Mouse (Mus musculus): ENCODE measurements at regions not wholly inside any gene's neighbourhood (a gene's known extent, or its start where the extent isn't known, plus 50 kb on each side); places are given as distances from the start of the nearest gene placed in this dataset.

DNA sequence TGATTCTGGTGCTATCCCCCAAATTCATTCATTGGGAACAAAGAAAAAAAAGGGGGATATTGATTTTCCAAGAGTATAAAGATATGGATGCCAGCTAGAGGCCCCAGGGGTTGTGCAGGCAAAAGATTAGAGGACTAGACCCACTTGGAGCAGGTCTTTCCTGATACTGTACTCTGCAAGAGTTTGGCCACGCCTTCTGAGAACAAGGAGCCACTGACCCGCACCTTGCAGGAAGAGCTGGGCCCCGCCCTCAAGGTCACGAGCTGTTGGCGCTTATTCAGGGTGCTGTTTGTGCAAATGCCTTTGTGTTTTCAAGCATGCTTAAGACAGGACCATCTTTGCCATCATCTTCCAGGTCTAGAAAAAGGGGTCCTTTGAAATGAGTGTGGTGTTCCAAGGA is 54.5 kb upstream of the Slc7a1 start:
- Histone ChIP-seq H3K4me1 (replicated peaks) (peaks cover 6% of the 10 kb centered on the region; the same call in 1 of the 2 replicates), H3K9me3 (no peaks in the 10 kb centered on the region), H3K9ac (replicated peaks) (no peak overlapping the region), H3K36me3 (no peaks in the 10 kb centered on the region), H3K27ac (0 out of 2 replicates have a peak overlapping the region, but pooled peaks have one; percentile 0), H3K27me3 (no peaks in the 10 kb centered on the region), H3K4me2 (replicated peaks) (no peak overlapping the region), H3K4me3 (replicated peaks) (no peak overlapping the region)
- no peak for ATAC-seq
- 67% methylated on average over 5 of the region's 5 CpGs for WGBS

DNA sequence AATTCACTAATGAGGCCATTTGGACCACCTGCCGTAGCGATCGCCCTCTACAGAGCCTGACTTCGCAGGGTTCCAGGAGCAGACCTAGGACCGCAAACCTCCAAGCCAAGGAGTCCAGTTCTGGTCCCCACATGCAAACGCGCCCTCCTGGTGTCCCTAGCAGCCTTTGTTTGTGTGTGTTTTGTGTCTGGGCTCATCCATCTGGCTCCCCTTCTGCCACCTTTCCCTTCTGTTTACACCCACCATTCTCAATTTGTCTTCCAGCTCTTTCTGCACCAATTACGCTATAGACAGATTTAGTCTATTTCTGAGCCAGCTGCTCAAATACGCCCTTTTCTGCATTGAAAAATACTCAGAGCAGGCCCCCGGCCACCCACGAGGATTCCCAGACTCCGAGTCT is 54.1 kb upstream of the Slc7a1 start:
- peak; percentile 66 for ATAC-seq
- Histone ChIP-seq H3K4me1 (replicated peaks) (peaks cover 6% of the 10 kb centered on the region; the same call in 1 of the 2 replicates), H3K9ac (replicated peaks) (no peak overlapping the region), H3K27ac (peak overlapping the region; percentile 39; the same call in 1 of the 2 replicates), H3K4me2 (replicated peaks) (no peak overlapping the region), H3K4me3 (replicated peaks) (no peak overlapping the region), H3K27me3 (no peaks in the 10 kb centered on the region), H3K9me3 (no peaks in the 10 kb centered on the region), H3K36me3 (no peaks in the 10 kb centered on the region)
- 64% methylated on average over 12 of the region's 12 CpGs for WGBS

DNA sequence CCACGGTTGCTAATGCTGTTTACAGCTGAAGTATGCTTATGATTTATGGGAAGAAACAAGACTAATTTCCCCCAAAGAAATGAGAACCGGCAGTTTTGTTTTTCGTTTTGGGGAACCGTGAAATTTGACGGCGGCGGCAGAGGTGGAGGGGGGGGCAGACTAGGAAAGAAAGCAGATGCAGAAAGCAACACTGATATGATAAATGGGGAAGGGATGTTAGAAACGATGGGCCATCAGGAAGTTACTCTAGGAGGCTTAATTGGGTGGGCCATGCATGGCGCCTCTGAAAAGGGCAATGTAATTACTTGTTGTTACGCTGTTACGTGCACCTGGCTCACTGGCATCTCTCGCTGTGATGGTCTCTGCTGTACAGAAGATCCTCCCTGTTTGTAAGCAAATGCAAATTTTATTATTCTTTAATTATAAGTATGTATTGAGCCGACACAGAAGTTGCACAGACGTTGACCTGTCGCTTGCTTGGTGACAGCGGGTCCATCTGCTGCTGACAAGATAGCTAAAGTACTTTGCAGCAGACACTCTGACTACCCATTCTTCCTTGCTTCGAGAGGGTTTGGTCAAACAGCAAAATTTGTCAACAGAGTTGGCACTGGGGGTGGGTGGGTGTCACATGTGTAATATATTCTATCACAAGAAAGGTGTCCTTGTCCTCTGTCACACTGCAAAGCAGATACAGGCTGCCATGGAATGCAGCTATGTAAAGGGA is 53.4 kb upstream of the Slc7a1 start:
- ATAC-seq: no peak
- no peak overlapping the region for H3K4me3 ChIP-seq (replicated peaks)
- H3K4me2 ChIP-seq (replicated peaks): no peak overlapping the region
- H3K27ac ChIP-seq: peak overlapping the region; percentile 39; the same call in 1 of the 2 replicates
- no peaks in the 10 kb centered on the region for H3K36me3 ChIP-seq
- H3K4me1 ChIP-seq (replicated peaks): peaks cover 6% of the 10 kb centered on the region; the same call in 1 of the 2 replicates
- H3K9ac ChIP-seq (replicated peaks): no peak overlapping the region
- 79% methylated on average over 17 of the region's 17 CpGs for WGBS
- H3K9me3 ChIP-seq: no peaks in the 10 kb centered on the region
- no peaks in the 10 kb centered on the region for H3K27me3 ChIP-seq

DNA sequence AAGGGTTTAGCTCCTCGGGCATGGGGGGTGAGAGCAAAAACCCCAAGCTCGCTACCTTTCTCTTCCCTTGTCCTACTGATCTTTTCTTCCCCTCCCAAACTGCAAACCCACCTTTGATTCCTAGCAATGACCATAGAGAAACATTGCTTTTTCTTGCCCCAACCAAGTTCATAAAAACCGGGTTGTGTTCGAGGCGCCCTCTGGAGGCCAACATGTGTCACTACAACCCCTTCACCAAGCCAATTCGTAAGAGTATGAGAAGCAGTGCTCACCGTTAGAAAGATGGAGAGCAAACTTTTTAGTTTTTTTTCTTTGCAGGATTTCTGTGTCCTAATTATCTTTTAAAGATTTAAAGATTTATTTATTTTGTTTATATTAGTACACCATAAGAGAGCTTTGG is 52.1 kb upstream of the Slc7a1 start:
- no peak for ATAC-seq
- Histone ChIP-seq H3K9me3 (no peaks in the 10 kb centered on the region), H3K4me3 (replicated peaks) (no peak overlapping the region), H3K27ac (no peak overlapping the region), H3K9ac (replicated peaks) (no peak overlapping the region), H3K36me3 (no peaks in the 10 kb centered on the region), H3K4me2 (replicated peaks) (no peak overlapping the region), H3K27me3 (no peaks in the 10 kb centered on the region), H3K4me1 (replicated peaks) (peaks cover 6% of the 10 kb centered on the region; the same call in 1 of the 2 replicates)
- WGBS: 45% methylated on average over 7 of the region's 7 CpGs

DNA sequence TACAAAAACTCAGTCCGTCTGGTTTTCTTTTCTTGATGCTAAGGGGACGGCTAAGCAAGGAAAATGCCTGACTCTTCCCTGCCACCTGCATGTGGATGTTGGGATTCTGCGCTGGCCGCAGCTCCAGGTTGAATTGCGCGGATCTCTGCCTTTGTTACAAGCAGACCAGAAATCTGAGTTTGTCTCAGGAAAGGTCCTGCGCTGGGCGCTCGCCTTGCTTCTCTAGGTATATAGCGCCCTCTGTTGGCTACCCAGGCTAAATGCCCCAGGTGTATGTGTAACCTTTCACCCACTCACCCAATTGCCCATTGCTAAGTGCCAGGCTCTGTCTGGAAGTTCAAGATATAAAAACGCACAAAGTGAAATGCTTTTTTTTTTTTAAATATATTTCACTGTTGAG is 51.2 kb upstream of the Slc7a1 start:
- Histone ChIP-seq H3K9ac (replicated peaks) (no peak overlapping the region), H3K27ac (no peak overlapping the region), H3K27me3 (no peaks in the 10 kb centered on the region), H3K4me2 (replicated peaks) (no peak overlapping the region), H3K36me3 (no peaks in the 10 kb centered on the region), H3K9me3 (no peaks in the 10 kb centered on the region), H3K4me1 (replicated peaks) (peaks cover 6% of the 10 kb centered on the region; the same call in 1 of the 2 replicates), H3K4me3 (replicated peaks) (no peak overlapping the region)
- WGBS: 52% methylated on average over 11 of the region's 11 CpGs
- ATAC-seq: no peak
